Mouse (Mus musculus) limb, embryonic 10.5 days (tissue): ENCODE results near the gene Dnajc30. TPM values are rescaled to one million over a fixed set of nuclear protein-coding genes. Genes with fewer than 3 reads are reported as not detected.
"Not testable (repeated sequence)": the region's sequence is repeated elsewhere in the genome, so short reads cannot be mapped to it uniquely, and the experiment has no call there.

Experiments used
- DNase-seq: peaks from one replicate; pipeline ENCODE4 v3.0.0-alpha.2; 2017; ENCODE audit warnings: low spot score
- H3K27ac ChIP-seq: fragments of 300-500 bp; sonication (generic); 2 replicates; pipeline ENCODE4 v1.5.1; 2016; ENCODE audit warnings: mild to moderate bottlenecking
- H3K27me3 ChIP-seq: fragments of 300-500 bp; sonication (generic); 2 replicates; pipeline ENCODE4 v1.6.1; 2016; ENCODE audit warnings: low read depth, mild to moderate bottlenecking; ENCODE audit not compliant: poor library complexity, severe bottlenecking
- H3K36me3 ChIP-seq: fragments of 300-500 bp; sonication (generic); 2 replicates; pipeline ENCODE4 v1.6.1; 2016; ENCODE audit warnings: mild to moderate bottlenecking, moderate library complexity
- H3K4me1 ChIP-seq: fragments of 300-500 bp; sonication (generic); 2 replicates; pipeline ENCODE4 v1.6.1; 2016
- H3K4me3 ChIP-seq: fragments of 300-500 bp; sonication (generic); 2 replicates; pipeline ENCODE4 v1.5.1; 2016; ENCODE audit warnings: mild to moderate bottlenecking, moderate library complexity
- H3K9me3 ChIP-seq: fragments of 300-500 bp; sonication (generic); replicated peaks from 2 replicates; pipeline ENCODE4 v1.6.1; 2016; ENCODE audit warnings: mild to moderate bottlenecking
- WGBS: fragments of 180-500 bp; shearing (Covaris S2); methylation state at CpG from one replicate; pipeline ENCODE4 v1.1.7; 2016; 5-methylcytosine and 5-hydroxymethylcytosine counted together
- polyA plus RNA-seq: library from polyadenylated mRNA; unstranded; fragments of >200 nt; fragmentation: Nextera tagmentation; extraction: Ambion mirVana; gene quantifications from 2 replicates; pipeline ENCODE4 v1.2.1, GENCODE M21; 2016

The Dnajc30 gene
- polyA plus RNA-seq, 1 experiment from 2014 or later: 30.8 TPM

DNA sequence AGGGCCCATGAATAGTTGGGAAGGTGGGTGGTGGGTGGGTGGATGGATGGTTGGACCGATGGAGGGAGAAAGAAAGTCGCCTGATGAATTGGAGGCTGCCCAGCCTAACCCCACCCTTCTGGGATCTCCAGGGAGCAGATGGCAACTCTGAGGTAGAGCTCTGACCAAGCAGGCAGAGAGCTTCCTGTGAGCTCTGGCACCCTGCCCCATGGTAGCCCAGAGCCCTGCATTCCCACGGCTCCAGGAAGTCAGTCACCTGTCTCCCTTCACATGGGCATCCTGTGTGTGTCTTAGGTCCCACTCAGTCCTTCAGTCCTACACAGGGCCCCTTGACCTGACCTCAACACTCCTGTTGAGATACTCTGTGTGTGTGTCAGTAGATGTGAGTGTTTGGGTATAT is 26.1 kb upstream of the Dnajc30 start:
- WGBS: 88% methylated on average over 3 of the region's 3 CpGs
- no peak for DNase-seq
- peaks cover 19% of the 10 kb centered on the region for H3K4me1 ChIP-seq
- peaks cover 42% of the 10 kb centered on the region for H3K36me3 ChIP-seq
- no peaks in the 10 kb centered on the region; the same call in 1 of the 2 replicates for H3K9me3 ChIP-seq
- H3K4me3 ChIP-seq: no peak overlapping the region
- peaks cover 5% of the 10 kb centered on the region; the same call in 1 of the 2 replicates for H3K27me3 ChIP-seq
- no peak overlapping the region for H3K27ac ChIP-seq

GRCm38 (mm10) chr5:135039541-135039940 is 24.5 kb upstream of the Dnajc30 start:
- no peak overlapping the region for H3K4me3 ChIP-seq
- H3K27me3 ChIP-seq: peaks cover 5% of the 10 kb centered on the region; the same call in 1 of the 2 replicates
- DNase-seq: no peak
- H3K4me1 ChIP-seq: peaks cover 19% of the 10 kb centered on the region
- peaks cover 38% of the 10 kb centered on the region for H3K36me3 ChIP-seq
- WGBS: 92% methylated on average over 9 of the region's 9 CpGs
- H3K27ac ChIP-seq: no peak overlapping the region
- no peaks in the 10 kb centered on the region; the same call in 1 of the 2 replicates for H3K9me3 ChIP-seq

DNA sequence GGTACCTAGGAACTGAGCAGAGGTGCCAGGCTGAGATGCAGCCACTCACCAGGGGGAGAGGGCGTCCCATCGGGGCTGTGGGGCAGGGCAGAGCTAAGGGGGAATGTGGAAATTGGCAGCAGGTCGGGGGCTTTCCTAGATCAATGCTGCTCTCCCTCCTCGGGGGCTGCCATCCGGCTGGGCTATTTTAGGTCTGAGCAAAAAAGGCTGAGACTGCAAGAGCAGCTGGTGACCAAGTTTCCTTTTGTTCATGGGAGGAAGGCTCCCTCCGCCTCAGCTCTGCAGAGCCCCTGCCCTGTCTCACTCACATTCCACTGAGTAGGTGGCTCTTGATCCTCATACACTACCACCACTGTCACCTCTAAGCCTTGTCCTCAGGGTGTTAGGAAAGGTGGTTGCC is 23.9 kb upstream of the Dnajc30 start:
- Histone ChIP-seq H3K4me1 (peaks cover 19% of the 10 kb centered on the region), H3K27ac (peak overlapping the region; percentile 6; the same call in 1 of the 2 replicates), H3K4me3 (no peak overlapping the region), H3K36me3 (peaks cover 44% of the 10 kb centered on the region), H3K9me3 (no peaks in the 10 kb centered on the region), H3K27me3 (peaks cover 5% of the 10 kb centered on the region; the same call in 1 of the 2 replicates)
- DNase-seq: no peak
- 71% methylated on average over 6 of the region's 6 CpGs for WGBS

- no peak for DNase-seq
- Histone ChIP-seq H3K27me3 (peaks cover 5% of the 10 kb centered on the region; the same call in 1 of the 2 replicates), H3K27ac (no peak overlapping the region), H3K4me1 (peaks cover 16% of the 10 kb centered on the region), H3K9me3 (no peaks in the 10 kb centered on the region), H3K4me3 (no peak overlapping the region), H3K36me3 (peaks cover 51% of the 10 kb centered on the region)
- 61% methylated on average over 11 of the region's 11 CpGs for whole genome bisulfite sequencing
Observed at GRCm38 (mm10) chr5:135040777-135041176, 23.2 kb upstream of the Dnajc30 start.

GRCm38 (mm10) chr5:135042105-135042788 is 21.8 kb upstream of the Dnajc30 start:
- 31% methylated on average over 18 of the region's 21 CpGs for WGBS
- Histone ChIP-seq H3K4me3 (peak overlapping the region; percentile 20; the same call in 1 of the 2 replicates), H3K36me3 (peaks cover 55% of the 10 kb centered on the region), H3K4me1 (peaks cover 13% of the 10 kb centered on the region), H3K27ac (no peak overlapping the region), H3K27me3 (peaks cover 5% of the 10 kb centered on the region; the same call in 1 of the 2 replicates), H3K9me3 (no peaks in the 10 kb centered on the region)
- DNase-seq: no peak

DNA sequence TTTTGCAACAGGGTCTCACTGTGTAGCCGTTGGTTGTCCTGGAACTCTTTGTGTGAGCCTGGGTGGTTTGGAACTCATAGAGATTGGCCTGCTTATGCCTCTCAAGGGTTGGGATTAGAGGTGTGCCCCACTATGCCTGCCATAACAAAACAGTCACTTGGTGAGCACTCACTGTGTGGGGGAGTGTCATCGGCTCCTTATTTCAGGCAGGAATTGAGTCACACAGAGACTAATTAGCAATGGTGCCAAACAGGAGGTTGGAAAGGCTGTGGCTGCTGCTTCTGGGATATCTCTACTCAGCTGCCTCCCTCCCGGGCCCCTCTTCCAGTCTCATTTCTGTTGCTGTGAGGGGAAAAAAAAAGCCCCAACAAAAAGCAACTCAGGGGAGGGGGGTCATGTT is 19.4 kb upstream of the Dnajc30 start:
- peaks cover 52% of the 10 kb centered on the region for H3K36me3 ChIP-seq
- 96% methylated on average over 3 of the region's 3 CpGs for WGBS

GRCm38 (mm10) chr5:135048539-135048938 is 15.5 kb upstream of the Dnajc30 start:
- peaks cover 68% of the 10 kb centered on the region for H3K36me3 ChIP-seq
- no peak overlapping the region for H3K27ac ChIP-seq
- DNase-seq: no peak
- H3K4me1 ChIP-seq: no peaks in the 10 kb centered on the region
- no peaks in the 10 kb centered on the region for H3K9me3 ChIP-seq
- no peaks in the 10 kb centered on the region for H3K27me3 ChIP-seq
- H3K4me3 ChIP-seq: no peak overlapping the region
- WGBS: 94% methylated on average over 5 of the region's 5 CpGs

More for the DNA sequence above, 19.4 kb upstream of the Dnajc30 start:
- no peak overlapping the region for H3K4me3 ChIP-seq
- peaks cover 13% of the 10 kb centered on the region for H3K4me1 ChIP-seq
- no peaks in the 10 kb centered on the region for H3K9me3 ChIP-seq
- no peak for DNase-seq
- peaks cover 5% of the 10 kb centered on the region; the same call in 1 of the 2 replicates for H3K27me3 ChIP-seq
- H3K27ac ChIP-seq: no peak overlapping the region

GRCm38 (mm10) chr5:135049268-135049667 is 14.7 kb upstream of the Dnajc30 start:
- not testable (repeated sequence) for H3K9me3 ChIP-seq, DNase-seq, H3K4me1 ChIP-seq, H3K4me3 ChIP-seq, H3K27me3 ChIP-seq, H3K27ac ChIP-seq
- WGBS: 96% methylated on average over 6 of the region's 6 CpGs
- peaks cover 72% of the 10 kb centered on the region for H3K36me3 ChIP-seq

- 0 out of 2 replicates have a peak overlapping the region, but pooled peaks have one; percentile 28 for H3K27ac ChIP-seq
Observed at GRCm38 (mm10) chr5:135053356-135053755, 10.6 kb upstream of the Dnajc30 start.

DNA sequence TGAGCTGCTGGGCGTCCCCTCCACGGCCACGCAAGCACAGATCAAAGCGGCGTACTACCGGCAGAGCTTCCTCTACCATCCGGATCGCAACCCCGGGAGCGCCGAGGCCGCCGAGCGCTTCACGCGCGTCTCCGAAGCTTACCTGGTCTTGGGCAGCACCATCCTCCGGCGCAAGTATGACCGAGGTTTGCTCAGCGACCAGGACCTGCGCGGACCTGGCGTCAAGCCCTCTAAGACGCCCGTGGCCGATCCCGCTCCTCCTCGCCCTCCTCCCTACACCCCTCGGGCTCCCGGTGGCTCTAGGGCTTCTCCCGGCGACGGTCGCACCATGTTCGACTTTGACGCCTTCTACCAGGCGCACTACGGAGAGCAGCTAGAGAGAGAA is 372 bp downstream of the Dnajc30 start:
- no peaks in the 10 kb centered on the region for H3K27me3 ChIP-seq

More at GRCm38 (mm10) chr5:135053356-135053755, 10.6 kb upstream of the Dnajc30 start:
- Histone ChIP-seq H3K4me1 (no peaks in the 10 kb centered on the region), H3K36me3 (peaks cover 88% of the 10 kb centered on the region), H3K27me3 (no peaks in the 10 kb centered on the region), H3K9me3 (no peaks in the 10 kb centered on the region), H3K4me3 (no peak overlapping the region)
- 92% methylated on average over 12 of the region's 12 CpGs for WGBS
- DNase-seq: no peak

GRCm38 (mm10) chr5:135064909-135065446 is 976 bp downstream of the Dnajc30 start, which contains the start of gene Bud23:
Bud23 (minus strand) TSS chr5:135064959.
- not testable (repeated sequence) for H3K27me3 ChIP-seq, H3K9me3 ChIP-seq, DNase-seq
- H3K36me3 ChIP-seq: peaks cover 53% of the 10 kb centered on the region
- 78% methylated on average over 9 of the region's 9 CpGs for WGBS
- peak within 1 kb of the TSS; percentile 78 for H3K27ac ChIP-seq
- H3K4me3 ChIP-seq: peak within 1 kb of the TSS; percentile 90
- H3K4me1 ChIP-seq: peaks cover 25% of the 10 kb centered on the region

More for the DNA sequence above, 372 bp downstream of the Dnajc30 start:
- Histone ChIP-seq H3K36me3 (peaks cover 59% of the 10 kb centered on the region), H3K27ac (peak overlapping the region; percentile 78), H3K4me1 (peaks cover 25% of the 10 kb centered on the region), H3K4me3 (peak overlapping the region; percentile 90), H3K9me3 (no peaks in the 10 kb centered on the region)
- 1% methylated on average over 40 of the region's 40 CpGs for WGBS
- no peak for DNase-seq

DNA sequence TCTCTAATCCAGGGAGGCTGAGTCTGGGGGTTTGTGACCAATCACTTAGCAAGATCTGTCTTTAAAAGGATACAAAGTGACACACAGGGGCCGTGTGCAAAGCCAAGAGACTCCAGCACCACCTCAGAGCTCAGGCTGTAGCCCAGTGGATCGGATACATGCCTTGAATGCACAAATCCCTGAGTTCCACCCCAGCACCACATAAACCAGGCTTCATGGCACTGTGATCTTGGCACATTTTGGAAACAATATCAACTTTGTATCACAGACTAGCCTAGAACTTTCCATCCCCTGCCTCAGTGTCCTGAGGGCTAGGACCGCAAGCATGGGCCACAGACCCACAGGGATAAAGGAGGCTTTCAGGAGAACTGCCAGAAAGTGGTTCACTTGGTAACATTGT is 2.0 kb downstream of the Dnajc30 start:
- Histone ChIP-seq H3K9me3 (no peaks in the 10 kb centered on the region), H3K27ac (no peak overlapping the region), H3K36me3 (peaks cover 45% of the 10 kb centered on the region), H3K27me3 (no peaks in the 10 kb centered on the region), H3K4me3 (no peak overlapping the region), H3K4me1 (peaks cover 25% of the 10 kb centered on the region)
- no peak for DNase-seq
- WGBS: 92% methylated on average over 3 of the region's 3 CpGs

GRCm38 (mm10) chr5:135070448-135070847 is 6.4 kb downstream of the Dnajc30 start:
- no peak overlapping the region for H3K4me3 ChIP-seq
- 0 out of 2 replicates have a peak, but pooled peaks cover 6% of the 10 kb centered on the region for H3K27me3 ChIP-seq
- H3K27ac ChIP-seq: no peak overlapping the region
- DNase-seq: no peak
- 93% methylated on average over 3 of the region's 3 CpGs for whole genome bisulfite sequencing
- H3K4me1 ChIP-seq: peaks cover 27% of the 10 kb centered on the region
- no peaks in the 10 kb centered on the region for H3K9me3 ChIP-seq
- H3K36me3 ChIP-seq: peaks cover 68% of the 10 kb centered on the region
